10 mouse cellular contexts compared by ENCODE assay signal in the genomic region with DNA sequence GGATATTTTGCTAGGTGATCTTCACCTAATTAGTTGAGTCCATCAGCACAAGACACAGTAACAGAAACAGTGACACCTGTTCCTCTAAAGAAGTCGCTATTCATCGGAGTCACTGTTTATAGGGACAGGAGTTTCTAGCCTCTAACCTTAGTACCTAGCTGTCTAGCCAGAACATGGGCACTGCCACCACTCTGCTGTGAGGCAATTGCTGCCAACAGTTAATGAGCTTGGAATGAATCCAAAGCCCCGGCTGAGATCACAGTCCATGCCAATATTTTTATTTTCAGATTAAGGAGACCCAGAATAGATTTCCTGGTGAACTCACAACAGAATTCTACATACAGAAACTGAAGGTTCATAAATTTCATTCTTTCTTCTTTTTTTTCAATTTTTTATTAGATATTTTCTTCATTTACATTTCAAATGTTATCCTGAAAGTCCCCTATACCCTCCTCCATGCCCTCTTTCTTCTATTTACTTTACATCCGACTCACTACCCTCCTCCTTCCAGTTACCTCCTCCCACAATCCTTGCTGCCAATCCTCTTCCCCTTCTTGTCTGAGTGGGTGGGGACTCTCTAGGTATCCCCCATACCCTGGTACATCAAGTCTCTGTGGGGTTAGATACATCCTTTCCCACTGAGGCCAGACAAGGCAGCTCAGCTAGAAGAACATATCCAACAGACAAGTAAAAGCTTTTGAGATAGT.
DNase-seq lines count a peak whose midpoint lies in the region; ATAC-seq and TF ChIP-seq lines count a peak whose summit lies in the region.
"Had no signal": no experiment of that assay in that cellular context is flagged by ENCODE, and none has a peak within 500 bp of the region (broad histone marks: within the 10 kb centered on the region; RNA-seq: fewer than 3 reads in every experiment).

No protein-coding gene starts in this region.

- H3K4me1 ChIP-seq in lung, postnatal 0 days (ENCODE audit: insufficient read depth, low read depth, low read length): no peaks in the 10 kb centered on the region
- no peaks in the 10 kb centered on the region for H3K4me1 ChIP-seq in hindbrain, embryonic 16.5 days (ENCODE audit: control insufficient read depth, insufficient read depth, low read depth, low read length)
- H3K4me1 ChIP-seq in midbrain, embryonic 14.5 days (ENCODE audit: control insufficient read depth, insufficient read depth, low read length): no peaks in the 10 kb centered on the region; the same call in 1 of the 2 replicates

- H3K27ac ChIP-seq in lung, postnatal 0 days (ENCODE audit: low read length): no peak overlapping the region
- H3K27ac ChIP-seq in hindbrain, embryonic 16.5 days (ENCODE audit: low read depth, low read length): no peak overlapping the region
- no peak overlapping the region for H3K27ac ChIP-seq in midbrain, embryonic 14.5 days (replicated peaks; ENCODE audit: low read depth, low read length)

- WGBS in lung, postnatal 0 days: 54% methylated on average over 4 of the region's 4 CpGs
- WGBS in hindbrain, embryonic 16.5 days: 59% methylated on average over 4 of the region's 4 CpGs
- WGBS in midbrain, embryonic 14.5 days: 85% methylated on average over 4 of the region's 4 CpGs

- no peak for ATAC-seq in lung, postnatal 0 days
- ATAC-seq in hindbrain, embryonic 16.5 days: peak; percentile 89
- no peak for ATAC-seq in midbrain, embryonic 14.5 days (ENCODE audit: low FRiP score, low TSS enrichment)
- ATAC-seq: intestine, postnatal 0 days had no signal

- H3K9ac ChIP-seq in lung, postnatal 0 days (replicated peaks; ENCODE audit: low read depth): no peak overlapping the region
- H3K9ac ChIP-seq in hindbrain, embryonic 16.5 days (ENCODE audit: low read depth, low read length): no peak overlapping the region
- H3K9ac ChIP-seq in midbrain, embryonic 14.5 days (replicated peaks; ENCODE audit: low read length): no peak overlapping the region

- H3K4me3 ChIP-seq in lung, postnatal 0 days (ENCODE audit: low read depth, low read length): no peak overlapping the region
- H3K4me3 ChIP-seq in hindbrain, embryonic 16.5 days (ENCODE audit: low read length): no peak overlapping the region
- H3K4me3 ChIP-seq in midbrain, embryonic 14.5 days (replicated peaks; ENCODE audit: low read depth, low read length): no peak overlapping the region

- TF ChIP-seq CTCF in lung, postnatal 0 days (IDR thresholded peaks at IDR 0.05): no peak

- H3K9me3 ChIP-seq in lung, postnatal 0 days (ENCODE audit: low read length): no peaks in the 10 kb centered on the region
- no peaks in the 10 kb centered on the region for H3K9me3 ChIP-seq in hindbrain, embryonic 16.5 days (ENCODE audit: control insufficient read depth, low read length)
- H3K9me3 ChIP-seq in midbrain, embryonic 14.5 days (ENCODE audit: control insufficient read depth, low read length): no peaks in the 10 kb centered on the region

- no peak for TF ChIP-seq EP300 in lung, postnatal 0 days (IDR thresholded peaks at IDR 0.05)

- no peaks in the 10 kb centered on the region for H3K36me3 ChIP-seq in lung, postnatal 0 days (ENCODE audit: insufficient read depth, low read length)
- no peaks in the 10 kb centered on the region for H3K36me3 ChIP-seq in hindbrain, embryonic 16.5 days (ENCODE audit: control insufficient read depth, insufficient read depth, low read length)
- no peaks in the 10 kb centered on the region for H3K36me3 ChIP-seq in midbrain, embryonic 14.5 days (ENCODE audit: control insufficient read depth, insufficient read depth, low read length)

- H3K27me3 ChIP-seq in lung, postnatal 0 days (replicated peaks; ENCODE audit: insufficient read depth, low read length): no peaks in the 10 kb centered on the region
- no peaks in the 10 kb centered on the region for H3K27me3 ChIP-seq in hindbrain, embryonic 16.5 days (replicated peaks; ENCODE audit: control insufficient read depth, insufficient read depth, low read length)
- H3K27me3 ChIP-seq in midbrain, embryonic 14.5 days (ENCODE audit: control insufficient read depth, insufficient read depth, low read length): no peaks in the 10 kb centered on the region

- DNase-seq in cerebellum, postnatal 14 days: peak; percentile 78 to 86
- no peak for DNase-seq in cerebellum, adult 11-12 months
- DNase-seq in lung, postnatal 14 days: peak; percentile 20
- DNase-seq in lung, postnatal 0 days (ENCODE audit: low spot score): no peak
- DNase-seq in midbrain, embryonic 14.5 days: peak; percentile 52
- DNase-seq in spleen, postnatal 14 days (ENCODE audit: low spot score in 2 of 2): no peak
- DNase-seq in right cerebral cortex, postnatal 25 days: no peak
- DNase-seq: thymus, postnatal 14 days had no signal

- H3K4me2 ChIP-seq in lung, postnatal 0 days (replicated peaks; ENCODE audit: low read depth, low read length): no peak overlapping the region
- H3K4me2 ChIP-seq in hindbrain, embryonic 16.5 days (ENCODE audit: low read length): no peak overlapping the region
- no peak overlapping the region for H3K4me2 ChIP-seq in midbrain, embryonic 14.5 days (ENCODE audit: low read length)

Comparison
In these comparisons a context has a peak if more than half of its experiments do, and no peak if none do; other contexts are left out.
1. DNase-seq: peak in cerebellum, postnatal 14 days (2 of 2), lung, postnatal 14 days (single experiment) and midbrain, embryonic 14.5 days (single experiment); none in cerebellum, adult 11-12 months (single experiment), lung, postnatal 0 days (single experiment), spleen, postnatal 14 days (0 of 2) and right cerebral cortex, postnatal 25 days (single experiment).